Mouse (Mus musculus) liver, embryonic 14.5 days (tissue): ENCODE data around the gene Acads. TPM values are rescaled to one million over a fixed set of nuclear protein-coding genes. Genes with fewer than 3 reads are reported as not detected.

ENCODE experiments used
- ATAC-seq: fragments of 200-750 bp; cut with Nextera tagmentation; 2 replicates; pipeline ENCODE4 v1.8.0; 2017; ENCODE audit warnings: moderate number of reproducible peaks, mild to moderate bottlenecking, moderate library complexity; ENCODE audit not compliant: insufficient read depth
- DNase-seq, 3 experiments: peaks; one replicate each; pipeline ENCODE4 v3.0.0-alpha.2; 2012 to 2013; ENCODE audit warnings: low read depth in 3 of 3, low spot score in 3 of 3
- H3K27ac ChIP-seq: fragments of 300-500 bp; sonication (generic); 2 replicates; pipeline ENCODE4 v1.5.1; 2014; ENCODE audit warnings: moderate library complexity, mild to moderate bottlenecking, control low read depth, inconsistent platforms
- H3K27me3 ChIP-seq: fragments of 300-500 bp; sonication (generic); 2 replicates; pipeline ENCODE4 v1.6.1; 2014; ENCODE audit warnings: mild to moderate bottlenecking, low read length, moderate library complexity; ENCODE audit not compliant: control insufficient read depth, insufficient read depth
- H3K36me3 ChIP-seq: fragments of 300-500 bp; sonication (generic); replicated peaks from 2 replicates; pipeline ENCODE4 v1.6.1; 2014; ENCODE audit warnings: low read depth; ENCODE audit not compliant: control insufficient read depth, insufficient read depth
- H3K4me1 ChIP-seq, 2 experiments: fragments of 200-500 bp in 1 of 2; fragments of 300-500 bp in 1 of 2; sonication (generic) in 1 of 2; replicated peaks; 2 replicates each; pipeline ENCODE4 v1.6.1; 2012 to 2014; ENCODE audit warnings: antibody characterized with exemption in 1 of 2, inconsistent platforms in 1 of 2, low read length in 1 of 2; ENCODE audit not compliant: control insufficient read depth in 2 of 2, insufficient read depth in 2 of 2
- H3K4me2 ChIP-seq: fragments of 300-500 bp; sonication (generic); 2 replicates; pipeline ENCODE4 v1.6.1; 2014; ENCODE audit warnings: low read depth, mild to moderate bottlenecking, control low read depth, moderate library complexity
- H3K4me3 ChIP-seq, 2 experiments: fragments of 200-500 bp in 1 of 2; fragments of 300-500 bp in 1 of 2; sonication (generic) in 1 of 2; 2 replicates each; pipeline ENCODE4 v1.5.1; 2012 to 2014; ENCODE audit warnings: low read depth in 2 of 2, low read length in 2 of 2, mild to moderate bottlenecking in 2 of 2, control low read depth in 1 of 2, inconsistent platforms in 1 of 2, moderate library complexity in 1 of 2; ENCODE audit not compliant: insufficient read depth in 1 of 2
- H3K9ac ChIP-seq: fragments of 300-500 bp; sonication (generic); replicated peaks from 2 replicates; pipeline ENCODE4 v1.6.1; 2014; ENCODE audit warnings: mild to moderate bottlenecking, control low read depth, moderate library complexity
- H3K9me3 ChIP-seq: fragments of 300-500 bp; sonication (generic); 2 replicates; pipeline ENCODE4 v1.6.1; 2016; ENCODE audit warnings: low read length, mixed read lengths; ENCODE audit not compliant: control insufficient read depth
- CTCF ChIP-seq: IDR thresholded peaks from 2 replicates; pipeline ENCODE4 v1.5.1; 2016; ENCODE audit warnings: antibody characterized with exemption, low read depth, control low read depth
- EP300 ChIP-seq: IDR thresholded peaks from 2 replicates; pipeline ENCODE4 v1.6.1; 2016; ENCODE audit warnings: antibody characterized with exemption, low read depth
- WGBS: fragments of 180-500 bp; shearing (Covaris S2); extraction: QIAGEN DNeasy Blood & Tissue Kit; methylation state at CpG from one replicate; pipeline ENCODE4 v1.1.7; 2014; ENCODE audit not compliant: insufficient replicate concordance; 5-methylcytosine and 5-hydroxymethylcytosine counted together
- polyA plus RNA-seq, 2 experiments: library from polyadenylated mRNA; depleted of rRNA in 1 of 2; stranded (reverse) in 1 of 2; unstranded in 1 of 2; fragments of >200 nt; fragmentation: Nextera tagmentation in 1 of 2; extraction: Ambion mirVana in 1 of 2; gene quantifications; 2 replicates each; pipeline versions ENCODE4 v1.2.1 to v1.2.3; 2012 to 2014

The Acads gene
- polyA plus RNA-seq, 2 experiments, result 21.2 to 26.0 TPM

DNA sequence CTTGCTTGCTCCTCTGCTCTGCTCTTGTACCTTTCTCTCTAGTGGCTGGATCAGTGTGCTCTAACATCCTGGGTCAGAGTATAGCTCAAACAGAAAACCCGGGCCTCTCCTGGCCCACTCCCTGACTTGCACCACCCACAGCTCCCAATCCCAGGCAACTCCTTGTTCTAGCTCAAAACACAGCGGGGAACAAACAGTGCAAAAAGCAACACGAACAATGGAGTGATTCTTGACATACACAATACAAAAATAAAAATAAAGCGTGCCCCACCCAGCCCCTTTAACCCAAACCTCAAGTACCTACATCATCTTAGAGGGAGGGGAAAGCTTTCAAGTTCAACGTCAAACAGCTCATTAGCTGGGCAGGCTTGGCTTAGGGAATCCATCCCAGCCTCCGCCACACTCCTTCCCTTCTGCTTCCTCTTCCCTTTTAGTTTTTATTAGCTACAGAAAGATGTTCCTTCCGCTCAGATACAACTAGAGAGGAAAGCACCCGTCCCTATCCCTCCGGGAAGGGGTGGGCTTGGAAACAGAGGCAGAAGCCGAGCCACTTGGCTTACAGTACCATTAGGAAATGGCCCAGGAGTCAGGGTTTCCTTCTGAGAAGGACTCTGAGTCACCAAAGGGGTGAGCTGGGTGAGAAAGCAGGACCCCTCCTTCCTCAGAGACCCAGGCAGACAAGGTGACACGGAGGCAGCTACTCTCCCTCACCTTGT lies 26.3 kb upstream of the Acads start:
- TF ChIP-seq EP300 (no peak), CTCF (no peak)
- no peaks in the 10 kb centered on the region for H3K27me3 ChIP-seq
- WGBS, result 73% methylated on average over 11 of the region's 11 CpGs

DNA sequence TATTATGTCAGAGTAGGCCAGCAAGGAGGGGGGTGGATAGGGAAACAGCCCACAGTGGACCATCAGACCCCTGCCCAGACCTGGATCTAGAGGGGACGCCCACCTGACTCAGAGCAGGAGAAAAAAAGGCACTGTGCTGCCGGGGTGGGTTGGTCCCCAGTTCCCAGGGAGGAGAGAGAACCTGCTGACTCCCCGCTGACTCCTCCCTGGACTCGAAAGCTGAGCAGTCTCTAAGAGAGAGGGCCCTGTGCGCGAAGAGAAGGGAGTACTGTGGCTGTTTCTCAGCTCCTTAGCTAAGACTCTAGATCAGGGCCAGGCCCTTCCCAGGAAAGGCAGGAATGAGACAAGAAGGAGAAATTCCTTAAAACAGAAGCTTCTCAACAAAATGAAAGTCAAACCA lies 25.3 kb upstream of the Acads start:
- H3K4me1 ChIP-seq, result no peaks in the 10 kb centered on the region; a peak in 1 of 4 replicates
- no peak overlapping the region for H3K9ac ChIP-seq
- no peak for DNase-seq
- H3K27ac ChIP-seq, result no peak overlapping the region
- no peaks in the 10 kb centered on the region for H3K9me3 ChIP-seq
- ATAC-seq, result no peak
- no peak overlapping the region for H3K4me2 ChIP-seq
- TF ChIP-seq CTCF (no peak), EP300 (no peak)
- H3K4me3 ChIP-seq, result no peak overlapping the region
- H3K27me3 ChIP-seq, result no peaks in the 10 kb centered on the region
- WGBS, result 75% methylated on average over 6 of the region's 6 CpGs
- H3K36me3 ChIP-seq, result peaks cover 11% of the 10 kb centered on the region

More for the DNA sequence above, 26.3 kb upstream of the Acads start:
- Histone ChIP-seq H3K9me3 (no peaks in the 10 kb centered on the region), H3K4me2 (no peak overlapping the region), H3K27ac (no peak overlapping the region), H3K9ac (no peak overlapping the region), H3K4me3 (no peak overlapping the region), H3K4me1 (no peaks in the 10 kb centered on the region; a peak in 1 of 4 replicates), H3K36me3 (peaks cover 21% of the 10 kb centered on the region)
- DNase-seq (no peak), ATAC-seq (no peak)

DNA sequence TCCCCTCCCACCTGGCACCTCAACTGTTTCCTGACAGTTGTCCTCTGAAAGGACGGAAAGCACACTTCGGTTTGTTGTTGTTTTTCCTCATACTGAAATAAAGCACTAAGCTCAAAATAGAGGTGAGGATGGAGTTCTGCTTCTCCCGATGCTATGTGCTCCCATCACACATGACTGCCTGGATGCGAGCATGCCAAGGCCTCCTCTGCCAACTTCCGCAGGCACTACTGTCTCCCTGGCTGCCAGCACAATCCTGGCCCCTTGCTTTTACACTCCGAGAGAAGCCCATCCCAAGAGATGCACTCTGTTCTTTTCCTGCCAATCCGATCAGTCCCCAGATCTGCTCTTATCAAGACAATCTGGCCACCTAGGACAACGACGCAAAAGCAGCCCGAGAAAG lies 24.4 kb upstream of the Acads start:
- no peak for TF ChIP-seq CTCF
- no peak for TF ChIP-seq EP300
- WGBS, result 70% methylated on average over 10 of the region's 10 CpGs
- no peak overlapping the region for H3K27ac ChIP-seq

GRCm38 (mm10) chr5:115142166-115142697 lies 23.1 kb upstream of the Acads start:
- DNase-seq (no peak), ATAC-seq (no peak)
- 77% methylated on average over 9 of the region's 9 CpGs for WGBS
- H3K27me3 ChIP-seq, result no peaks in the 10 kb centered on the region
- H3K27ac ChIP-seq, result no peak overlapping the region
- no peak overlapping the region for H3K4me2 ChIP-seq
- TF ChIP-seq EP300, result no peak
- TF ChIP-seq CTCF, result no peak
- peaks cover under 1% of the 10 kb centered on the region for H3K36me3 ChIP-seq
- no peak overlapping the region for H3K9ac ChIP-seq
- no peaks in the 10 kb centered on the region for H3K4me1 ChIP-seq
- H3K4me3 ChIP-seq, result no peak overlapping the region
- H3K9me3 ChIP-seq, result no peaks in the 10 kb centered on the region

More for the DNA sequence above, 24.4 kb upstream of the Acads start:
- Histone ChIP-seq H3K4me3 (no peak overlapping the region), H3K4me1 (no peaks in the 10 kb centered on the region), H3K27me3 (no peaks in the 10 kb centered on the region), H3K4me2 (no peak overlapping the region), H3K9ac (no peak overlapping the region), H3K36me3 (peaks cover 8% of the 10 kb centered on the region), H3K9me3 (no peaks in the 10 kb centered on the region)
- no peak for DNase-seq
- ATAC-seq, result no peak

GRCm38 (mm10) chr5:115140726-115141125 lies 21.6 kb upstream of the Acads start:
- Histone ChIP-seq H3K36me3 (no peaks in the 10 kb centered on the region), H3K4me3 (no peak overlapping the region), H3K27ac (no peak overlapping the region), H3K9me3 (no peaks in the 10 kb centered on the region), H3K9ac (no peak overlapping the region), H3K27me3 (no peaks in the 10 kb centered on the region), H3K4me1 (no peaks in the 10 kb centered on the region), H3K4me2 (no peak overlapping the region)
- no peak for TF ChIP-seq EP300
- no peak for TF ChIP-seq CTCF
- DNase-seq (no peak), ATAC-seq (no peak)
- WGBS, result 51% methylated on average over 3 of the region's 3 CpGs
